Mouse (Mus musculus) liver, postnatal 0 days (tissue): ENCODE data around the gene Pakap. TPM values are rescaled to one million over a fixed set of nuclear protein-coding genes. Genes with fewer than 3 reads are reported as not detected.

Experiments used
- ATAC-seq: fragments of 200-750 bp; cut with Nextera tagmentation; 2 replicates; pipeline ENCODE4 v1.8.0; 2017; ENCODE audit warnings: mild to moderate bottlenecking, moderate library complexity
- DNase-seq: peaks from one replicate; pipeline ENCODE4 v3.0.0-alpha.2; 2016
- H3K27ac ChIP-seq: fragments of 300-500 bp; sonication (generic); 2 replicates; pipeline ENCODE4 v1.5.1; 2014; ENCODE audit warnings: antibody characterized with exemption, moderate library complexity, mild to moderate bottlenecking, low read depth
- H3K27me3 ChIP-seq: fragments of 300-500 bp; sonication (generic); 2 replicates; pipeline ENCODE4 v1.6.1; 2014; ENCODE audit warnings: low read length, control low read depth, mixed read lengths; ENCODE audit not compliant: insufficient read depth
- H3K36me3 ChIP-seq: fragments of 300-500 bp; sonication (generic); replicated peaks from 2 replicates; pipeline ENCODE4 v1.6.1; 2014; ENCODE audit warnings: mild to moderate bottlenecking, control low read depth, low read length, moderate library complexity, mixed read lengths; ENCODE audit not compliant: insufficient read depth
- H3K4me1 ChIP-seq: fragments of 300-500 bp; sonication (generic); 2 replicates; pipeline ENCODE4 v1.6.1; 2014; ENCODE audit warnings: antibody characterized with exemption, mild to moderate bottlenecking, control low read depth; ENCODE audit not compliant: insufficient read depth
- H3K4me2 ChIP-seq: fragments of 300-500 bp; sonication (generic); 2 replicates; pipeline ENCODE4 v1.6.1; 2014; ENCODE audit warnings: low read depth, mild to moderate bottlenecking, low read length, moderate library complexity, mixed read lengths
- H3K4me3 ChIP-seq: fragments of 300-500 bp; sonication (generic); 2 replicates; pipeline ENCODE4 v1.5.1; 2014; ENCODE audit warnings: low read depth, low read length
- H3K9ac ChIP-seq: fragments of 300-500 bp; sonication (generic); replicated peaks from 2 replicates; pipeline ENCODE4 v1.6.1; 2014; ENCODE audit warnings: mild to moderate bottlenecking, moderate library complexity
- H3K9me3 ChIP-seq: fragments of 300-500 bp; sonication (generic); 2 replicates; pipeline ENCODE4 v1.6.1; 2016; ENCODE audit warnings: mild to moderate bottlenecking, control low read depth, low read length, mixed read lengths
- CTCF ChIP-seq: sonication (generic); IDR thresholded peaks from 2 replicates; pipeline ENCODE4 v1.5.1; 2016; ENCODE audit warnings: antibody characterized with exemption, low read depth
- EP300 ChIP-seq: IDR thresholded peaks from 2 replicates; pipeline ENCODE4 v1.6.1; 2016; ENCODE audit warnings: antibody characterized with exemption, low read depth, mild to moderate bottlenecking
- WGBS: fragments of 180-500 bp; shearing (Covaris S2); extraction: QIAGEN DNeasy Blood & Tissue Kit; methylation state at CpG from one replicate; pipeline ENCODE4 v1.1.7; 2014; ENCODE audit not compliant: insufficient replicate concordance; 5-methylcytosine and 5-hydroxymethylcytosine counted together
- polyA plus RNA-seq: library from polyadenylated mRNA; unstranded; fragments of >200 nt; fragmentation: Nextera tagmentation; extraction: Ambion mirVana; gene quantifications from 2 replicates; pipeline ENCODE4 v1.2.1, GENCODE M21; 2015

The Pakap gene
- polyA plus RNA-seq, 1 experiment from 2014 or later, result 0.79 TPM

DNA sequence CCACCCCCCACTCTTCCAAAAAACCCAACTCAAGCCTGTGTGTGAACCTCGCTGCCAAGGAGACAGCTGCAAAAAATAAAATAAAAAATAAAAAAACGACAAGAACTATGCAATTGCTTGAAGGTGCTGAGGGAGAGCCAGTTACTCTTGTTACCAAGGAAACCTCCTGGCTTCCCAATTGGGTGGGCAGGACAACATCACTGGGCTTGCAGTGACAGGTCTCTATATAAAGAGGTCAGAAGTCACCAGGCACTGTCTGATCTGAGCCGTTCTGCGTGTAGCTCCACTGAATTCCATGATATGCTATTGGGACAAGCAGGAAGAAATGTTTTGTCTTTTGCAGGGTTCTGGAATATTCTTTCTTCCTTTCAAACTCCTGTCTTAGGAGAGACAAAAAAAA is 148.8 kb downstream of the Pakap start:
- no peaks in the 10 kb centered on the region for H3K36me3 ChIP-seq
- no peak overlapping the region for H3K4me3 ChIP-seq
- H3K9me3 ChIP-seq, result no peaks in the 10 kb centered on the region
- H3K4me1 ChIP-seq, result no peaks in the 10 kb centered on the region
- TF ChIP-seq CTCF (no peak), EP300 (no peak)
- no peak overlapping the region for H3K9ac ChIP-seq
- 66% methylated on average over 4 of the region's 4 CpGs for WGBS
- no peak overlapping the region for H3K4me2 ChIP-seq
- no peak overlapping the region for H3K27ac ChIP-seq
- no peak for ATAC-seq
- DNase-seq, result no peak
- H3K27me3 ChIP-seq, result no peaks in the 10 kb centered on the region

DNA sequence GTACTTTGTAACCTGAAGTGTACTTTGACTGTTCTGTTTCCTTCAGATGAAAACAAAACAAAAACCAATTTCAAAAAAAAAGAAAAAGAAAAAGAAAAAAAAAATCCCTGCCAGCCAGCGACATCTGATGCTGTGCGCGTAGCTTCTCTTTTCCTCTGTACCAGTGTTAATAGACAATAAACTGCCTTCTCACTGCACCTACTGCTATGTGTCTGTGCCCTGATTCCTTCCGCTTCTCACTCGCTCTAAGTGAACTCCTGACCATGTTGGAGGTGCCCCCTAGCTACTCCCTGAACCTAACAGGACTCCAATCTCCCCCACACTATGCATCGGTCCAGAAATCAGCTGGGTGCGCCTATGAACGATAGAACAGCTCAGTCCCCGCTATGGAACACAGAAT is 149.4 kb downstream of the Pakap start, which contains the start of gene Akap2:
Gene Akap2, plus strand, starts transcription at position 304 of the 400 bp plus-strand sequence.
- H3K4me3 ChIP-seq, result no peak within 1 kb of the TSS
- H3K4me1 ChIP-seq, result no peaks in the 10 kb centered on the region
- H3K9ac ChIP-seq, result no peak within 1 kb of the TSS
- ATAC-seq, result no peak
- no peak for DNase-seq
- no peak within 1 kb of the TSS for H3K27ac ChIP-seq
- H3K4me2 ChIP-seq, result no peak within 1 kb of the TSS
- H3K9me3 ChIP-seq, result no peaks in the 10 kb centered on the region
- no peak for TF ChIP-seq EP300
- TF ChIP-seq CTCF, result no peak
- H3K27me3 ChIP-seq, result no peaks in the 10 kb centered on the region
- WGBS, result 86% methylated on average over 9 of the region's 9 CpGs
- H3K36me3 ChIP-seq, result no peaks in the 10 kb centered on the region

DNA sequence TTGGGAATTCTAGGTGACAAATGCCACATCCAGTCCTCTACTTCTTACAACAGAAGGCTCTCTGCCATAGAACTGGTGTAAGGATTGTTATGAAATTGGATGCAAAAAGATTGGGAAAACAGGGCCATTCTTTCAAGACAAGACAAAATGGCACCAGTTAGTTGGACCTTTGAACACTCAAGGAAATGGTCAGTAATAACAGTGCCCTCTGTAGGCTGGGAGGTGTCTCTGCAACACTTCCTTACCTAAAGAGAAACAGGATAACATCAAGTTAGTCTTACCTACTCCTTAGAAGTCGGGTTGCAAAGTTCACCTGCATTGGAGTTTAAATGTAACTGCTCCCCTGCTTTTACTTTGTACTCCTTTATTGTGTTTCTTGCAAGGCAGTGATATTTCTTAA is 151.4 kb downstream of the Pakap start:
- Histone ChIP-seq H3K4me1 (no peaks in the 10 kb centered on the region), H3K4me2 (no peak overlapping the region), H3K36me3 (no peaks in the 10 kb centered on the region), H3K9ac (no peak overlapping the region), H3K4me3 (no peak overlapping the region), H3K27me3 (no peaks in the 10 kb centered on the region), H3K9me3 (no peaks in the 10 kb centered on the region), H3K27ac (no peak overlapping the region)
- no peak for DNase-seq
- TF ChIP-seq EP300 (no peak), CTCF (0 out of 2 replicates have a peak, but pooled peaks have one; percentile 23)
- ATAC-seq, result no peak
- 70% methylated on average over 1 of the region's 1 CpGs for WGBS

DNA sequence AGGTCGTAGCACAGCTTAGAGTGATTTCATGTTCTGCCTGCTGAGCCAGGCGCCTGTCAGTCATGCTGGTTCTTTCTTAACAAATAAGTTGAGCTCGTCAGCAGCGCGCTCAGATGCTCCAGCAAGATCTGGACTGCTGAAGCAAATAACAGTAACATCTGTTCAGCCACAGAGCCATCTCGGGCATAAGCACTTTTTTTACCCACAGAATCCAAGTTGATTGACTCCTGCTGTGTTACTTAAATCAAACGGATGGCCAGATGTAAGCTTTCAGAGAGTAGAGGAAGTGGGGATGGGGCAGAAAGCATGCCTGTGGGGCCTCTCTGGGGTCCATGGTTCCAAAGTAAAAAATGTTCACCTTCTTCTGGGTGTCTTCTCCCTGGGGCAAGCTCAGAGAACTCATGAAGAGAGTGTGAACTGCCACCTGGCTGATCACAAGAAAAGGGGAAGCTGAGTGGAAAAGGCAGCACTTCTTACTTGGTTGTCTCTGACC is 152.9 kb downstream of the Pakap start:
- DNase-seq (no peak), ATAC-seq (peak; percentile 44; the same call in 1 of the 2 replicates)
- Histone ChIP-seq H3K36me3 (no peaks in the 10 kb centered on the region), H3K9me3 (no peaks in the 10 kb centered on the region), H3K4me1 (no peaks in the 10 kb centered on the region), H3K9ac (no peak overlapping the region), H3K4me2 (no peak overlapping the region), H3K4me3 (no peak overlapping the region), H3K27me3 (no peaks in the 10 kb centered on the region), H3K27ac (no peak overlapping the region; the same call in 1 of the 2 replicates)
- TF ChIP-seq EP300 (no peak), CTCF (no peak)
- 25% methylated on average over 7 of the region's 7 CpGs for WGBS

DNA sequence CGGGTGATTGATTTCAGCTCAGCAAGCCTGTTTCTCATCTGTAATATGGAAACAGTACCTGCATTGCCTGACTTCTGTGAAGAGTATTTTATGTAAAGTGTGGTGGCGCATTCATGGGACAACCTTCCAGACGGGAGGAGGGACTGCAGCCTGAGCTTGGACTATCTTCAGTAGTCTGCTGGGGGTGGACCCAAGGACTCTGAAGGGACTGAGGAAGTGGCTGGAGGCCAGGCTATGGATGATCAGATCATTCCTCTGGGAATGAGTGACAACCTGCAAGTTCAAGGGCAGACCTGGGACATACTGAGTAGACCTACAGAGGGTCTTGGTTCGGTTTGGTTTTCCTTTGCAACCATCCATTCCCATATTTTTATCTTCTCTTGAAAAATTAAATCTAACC is 154.3 kb downstream of the Pakap start:
- Histone ChIP-seq H3K4me2 (no peak overlapping the region), H3K4me1 (no peaks in the 10 kb centered on the region), H3K27ac (no peak overlapping the region), H3K36me3 (no peaks in the 10 kb centered on the region), H3K4me3 (no peak overlapping the region), H3K9me3 (no peaks in the 10 kb centered on the region), H3K9ac (no peak overlapping the region), H3K27me3 (no peaks in the 10 kb centered on the region)
- WGBS, result 72% methylated on average over 4 of the region's 4 CpGs
- ATAC-seq, result no peak
- DNase-seq, result no peak
- TF ChIP-seq EP300 (no peak), CTCF (no peak)

DNA sequence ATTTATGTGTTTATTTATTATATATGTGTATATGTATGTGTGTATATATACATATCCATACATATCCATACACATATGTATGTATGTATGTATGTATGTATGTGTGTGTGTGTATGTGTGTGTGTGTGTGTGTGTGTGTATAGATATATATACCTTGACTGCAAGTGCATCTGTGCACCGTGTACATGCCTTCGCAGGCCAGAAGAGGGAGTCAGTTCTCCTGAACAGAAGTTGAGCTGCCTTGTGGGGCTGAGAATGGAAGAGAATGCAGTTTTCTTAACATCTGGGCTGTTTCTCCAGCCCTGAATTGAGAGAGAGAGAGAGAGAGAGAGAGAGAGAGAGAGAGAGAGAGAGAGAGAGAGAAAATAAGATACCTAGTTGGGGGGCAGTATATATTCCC is 155.7 kb downstream of the Pakap start:
- no peak for DNase-seq
- H3K4me2 ChIP-seq, result no peak overlapping the region
- H3K27ac ChIP-seq, result no peak overlapping the region
- H3K27me3 ChIP-seq, result no peaks in the 10 kb centered on the region
- no peaks in the 10 kb centered on the region for H3K9me3 ChIP-seq
- no peak overlapping the region for H3K4me3 ChIP-seq
- WGBS, result 47% methylated on average over 2 of the region's 2 CpGs
- no peaks in the 10 kb centered on the region for H3K36me3 ChIP-seq
- no peak overlapping the region for H3K9ac ChIP-seq
- TF ChIP-seq CTCF (peak; percentile 50), EP300 (no peak)
- ATAC-seq, result no peak
- no peaks in the 10 kb centered on the region for H3K4me1 ChIP-seq

DNA sequence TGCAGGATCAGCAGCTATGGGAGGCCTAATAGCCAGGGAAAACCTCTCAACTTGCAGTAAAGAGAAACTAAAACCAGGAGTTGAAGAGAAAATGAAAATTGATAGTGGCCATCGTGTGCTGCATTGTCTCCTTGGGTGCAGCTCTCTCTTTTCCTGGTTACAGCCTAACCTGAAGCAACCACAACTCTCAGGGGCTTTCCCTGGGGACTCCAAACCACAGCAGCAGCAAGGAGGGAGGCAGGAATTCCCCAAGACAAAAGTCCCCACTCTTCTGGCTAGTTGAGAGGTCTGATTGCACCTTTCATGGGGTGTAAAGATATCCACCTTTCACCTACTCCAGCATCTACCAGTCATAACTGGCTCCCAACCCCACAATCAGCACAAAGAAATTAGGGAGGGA is 157.6 kb downstream of the Pakap start:
- ATAC-seq, result no peak
- no peak overlapping the region for H3K27ac ChIP-seq
- H3K27me3 ChIP-seq, result no peaks in the 10 kb centered on the region
- DNase-seq, result no peak
- H3K9me3 ChIP-seq, result no peaks in the 10 kb centered on the region
- no peaks in the 10 kb centered on the region for H3K36me3 ChIP-seq
- WGBS, result 47% methylated on average over 1 of the region's 1 CpGs
- no peak overlapping the region for H3K4me2 ChIP-seq
- H3K4me3 ChIP-seq, result no peak overlapping the region
- TF ChIP-seq CTCF (no peak), EP300 (no peak)
- no peaks in the 10 kb centered on the region for H3K4me1 ChIP-seq
- no peak overlapping the region for H3K9ac ChIP-seq
